ENCODE assay signal across 20 mouse cellular contexts in the genomic region with DNA sequence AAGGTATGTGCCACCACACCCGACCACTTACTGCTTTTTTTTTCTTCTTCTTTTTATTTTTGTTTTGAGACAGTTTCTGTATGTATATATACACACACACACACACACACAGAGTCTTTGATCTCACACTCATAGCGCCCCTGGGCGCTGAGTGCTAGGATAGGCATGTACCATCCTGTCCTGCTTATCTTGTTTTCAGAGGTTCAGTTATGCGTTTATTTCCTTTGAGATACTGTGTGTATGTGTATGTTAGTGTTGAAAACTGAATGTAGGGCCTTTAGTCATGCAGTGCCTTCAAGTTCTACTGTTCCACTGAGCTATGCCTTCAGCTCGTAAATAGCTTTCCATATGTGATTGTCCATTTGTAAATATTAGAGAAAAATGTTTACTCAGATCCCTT. TPM values are rescaled to one million over a fixed set of nuclear protein-coding genes. Genes with fewer than 3 reads are reported as not detected.
DNase-seq lines count a peak whose midpoint lies in the region; ATAC-seq and TF ChIP-seq lines count a peak whose summit lies in the region.
"Had no signal": no experiment of that assay in that cellular context is flagged by ENCODE, and none has a peak within 500 bp of the region (broad histone marks: within the 10 kb centered on the region; RNA-seq: fewer than 3 reads in every experiment).

No protein-coding gene starts in this region.

- TF ChIP-seq CTCF in spleen, adult 2 months (IDR thresholded peaks at IDR 0.05; ENCODE audit: extremely low read depth, insufficient read depth, insufficient read length, insufficient replicate concordance): no peak

- H3K9me3 ChIP-seq in liver, embryonic 11.5 days (ENCODE audit: control insufficient read depth, low read length): no peaks in the 10 kb centered on the region
- H3K9me3 ChIP-seq: hindbrain, embryonic 15.5 days; limb, embryonic 13.5 days; midbrain, embryonic 10.5 days had no signal

- no peak overlapping the region for H3K4me3 ChIP-seq in spleen, adult 2 months (ENCODE audit: extremely low read depth, insufficient read depth, insufficient read length)
- H3K4me3 ChIP-seq in liver, embryonic 11.5 days (ENCODE audit: low read depth, low read length): no peak overlapping the region
- H3K4me3 ChIP-seq: erythroblast, embryonic 14.5 days; hindbrain, embryonic 15.5 days; layer of hippocampus, adult 2 months; limb, embryonic 13.5 days; midbrain, embryonic 10.5 days had no signal

- DNase-seq in spleen, adult 2 months (ENCODE audit: low read depth in 1 of 2, low spot score in 2 of 2): no peak
- DNase-seq in spleen, adult 12 weeks (ENCODE audit: low spot score): no peak
- DNase-seq in T-cell, adult 2 months (ENCODE audit: low spot score): peak; percentile 30
- no peak for DNase-seq in liver, embryonic 11.5 days (ENCODE audit: low spot score)
- DNase-seq in naive thymus-derived CD4-positive, alpha-beta T cell, adult 2 months (ENCODE audit: low read depth): peak; percentile 69
- no peak for DNase-seq in frontal cortex, adult 2 months (ENCODE audit: extremely low spot score in 1 of 2, low spot score in 1 of 2)
- no peak for DNase-seq in kidney, postnatal 4 days
- no peak for DNase-seq in retina, postnatal 1 day
- DNase-seq: adrenal gland, postnatal 25 days; cerebellum, adult 9-10 months; embryo, embryonic 11 days; lung, postnatal 14 days; right cerebral cortex, postnatal 14 days had no signal

- H3K9ac ChIP-seq in liver, embryonic 11.5 days (ENCODE audit: low read depth, low read length): no peak overlapping the region
- H3K9ac ChIP-seq: hindbrain, embryonic 15.5 days; limb, embryonic 13.5 days had no signal

- peaks cover 4% of the 10 kb centered on the region for H3K4me1 ChIP-seq in spleen, adult 2 months (ENCODE audit: control insufficient read depth, insufficient read depth, insufficient read length)
- peaks cover 22% of the 10 kb centered on the region for H3K4me1 ChIP-seq in liver, embryonic 11.5 days (replicated peaks; ENCODE audit: control insufficient read depth, insufficient read depth, low read length)
- H3K4me1 ChIP-seq: limb, embryonic 13.5 days had no signal

- H3K36me3 ChIP-seq in spleen, adult 2 months (ENCODE audit: control insufficient read depth, insufficient read depth, low read length): no peaks in the 10 kb centered on the region
- no peaks in the 10 kb centered on the region for H3K36me3 ChIP-seq in liver, embryonic 11.5 days (ENCODE audit: control insufficient read depth, insufficient read depth, low read length)
- H3K36me3 ChIP-seq: hindbrain, embryonic 15.5 days; limb, embryonic 13.5 days had no signal

- no peak for TF ChIP-seq POLR2A in spleen, adult 2 months (IDR thresholded peaks at IDR 0.05; ENCODE audit: low read depth, low read length)

- H3K27ac ChIP-seq in spleen, adult 2 months (ENCODE audit: insufficient read depth, low read length): 0 out of 2 replicates have a peak overlapping the region, but pooled peaks have one; percentile 6
- H3K27ac ChIP-seq in liver, embryonic 11.5 days (ENCODE audit: low read depth, low read length): peak overlapping the region; percentile 86
- H3K27ac ChIP-seq: hindbrain, embryonic 15.5 days; layer of hippocampus, adult 2 months; limb, embryonic 13.5 days; midbrain, embryonic 10.5 days had no signal

- peak overlapping the region; percentile 23; the same call in 1 of the 2 replicates for H3K4me2 ChIP-seq in liver, embryonic 11.5 days
- H3K4me2 ChIP-seq: heart, embryonic 11.5 days; hindbrain, embryonic 15.5 days; limb, embryonic 13.5 days had no signal

- H3K27me3 ChIP-seq in spleen, adult 2 months (ENCODE audit: control insufficient read depth, insufficient read depth, low read length): no peaks in the 10 kb centered on the region
- no peaks in the 10 kb centered on the region for H3K27me3 ChIP-seq in liver, embryonic 11.5 days (replicated peaks; ENCODE audit: control insufficient read depth, insufficient read depth, low read length)
- H3K27me3 ChIP-seq: hindbrain, embryonic 15.5 days; limb, embryonic 13.5 days had no signal

- 65% methylated on average over 5 of the region's 5 CpGs for WGBS in spleen, adult 2 months
- WGBS in liver, embryonic 11.5 days: 54% methylated on average over 5 of the region's 5 CpGs

- ATAC-seq in liver, embryonic 11.5 days (replicated peaks; ENCODE audit: low FRiP score): peak; percentile 75
- ATAC-seq: forebrain, embryonic 16.5 days had no signal

RNA-seq across cellular contexts. Expression of gene Prdm10, which starts 20.2 kb away (rescaled TPM):
- polyA plus RNA-seq in spleen, adult 2 months (2012; rRNA removed): 5.9 and 8.2 TPM in 2 replicates
- polyA plus RNA-seq in liver, embryonic 11.5 days (2014; fragmentation: Nextera tagmentation; extraction: Ambion mirVana): 5.7 and 6.5 TPM in 2 replicates
- polyA plus RNA-seq in frontal cortex, adult 2 months (2012; rRNA removed): 20.5 and 21.2 TPM in 2 replicates

Comparison
In these comparisons a context has a peak if more than half of its experiments do, and no peak if none do; other contexts are left out.
1. DNase-seq: peak in T-cell, adult 2 months (single experiment) and naive thymus-derived CD4-positive, alpha-beta T cell, adult 2 months (single experiment); none in spleen, adult 2 months (0 of 2), spleen, adult 12 weeks (single experiment), liver, embryonic 11.5 days (single experiment), frontal cortex, adult 2 months (0 of 2), kidney, postnatal 4 days (0 of 2) and retina, postnatal 1 day (single experiment).